Mouse (Mus musculus): ENCODE results near the gene Ankrd13d.

DNA sequence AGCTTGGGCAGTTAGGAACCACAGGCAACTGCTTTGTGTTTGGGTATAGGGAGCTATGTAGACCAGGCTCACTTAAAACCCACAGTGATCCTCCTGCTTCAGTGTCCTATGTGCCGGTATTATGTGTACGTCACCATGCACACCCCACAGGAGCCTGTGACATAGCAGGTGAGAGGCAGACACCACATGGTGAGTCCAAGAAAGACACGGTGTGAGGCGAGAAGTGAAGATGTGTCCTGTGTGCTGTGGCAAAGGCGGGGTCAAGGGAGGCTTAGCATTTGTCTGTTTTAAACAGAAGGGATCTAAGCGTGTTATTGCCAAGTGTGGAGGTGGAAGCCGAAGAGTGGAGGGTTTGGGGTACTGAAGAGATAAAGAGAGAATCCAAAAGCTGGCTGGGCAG is 56.2 kb downstream of the Ankrd13d start:
- TF ChIP-seq CTCF (IDR thresholded peaks at IDR 0.05; ENCODE audit: control insufficient read depth, insufficient read depth, insufficient read length) (no peak), MAX (IDR thresholded peaks at IDR 0.05) (no peak)

Measured in C2C12 (cell line).